ENCODE assay signal across 23 mouse cellular contexts in genomic region chr17:25863681-25864080, GRCm38 (mm10). TPM values are rescaled to one million over a fixed set of nuclear protein-coding genes. Genes with fewer than 3 reads are reported as not detected.
DNase-seq lines count a peak whose midpoint lies in the region; ATAC-seq and TF ChIP-seq lines count a peak whose summit lies in the region.
"Had no signal": no experiment of that assay in that cellular context is flagged by ENCODE, and none has a peak within 500 bp of the region (broad histone marks: within the 10 kb centered on the region; RNA-seq: fewer than 3 reads in every experiment).

No protein-coding gene starts in this region.

- TF ChIP-seq EP300 in stomach, postnatal 0 days (optimal IDR thresholded peaks at IDR 0.05): no peak

- 68% methylated on average over 6 of the region's 6 CpGs for WGBS in intestine, postnatal 0 days
- 87% methylated on average over 6 of the region's 6 CpGs for WGBS in intestine, embryonic 15.5 days
- 25% methylated on average over 6 of the region's 6 CpGs for WGBS in liver, adult 2 months
- 90% methylated on average over 6 of the region's 6 CpGs for WGBS in liver, embryonic 11.5 days
- WGBS in stomach, postnatal 0 days: 88% methylated on average over 6 of the region's 6 CpGs

- H3K9me3 ChIP-seq in intestine, postnatal 0 days (ENCODE audit: control insufficient read depth): no peaks in the 10 kb centered on the region
- H3K9me3 ChIP-seq in intestine, embryonic 15.5 days: no peaks in the 10 kb centered on the region
- H3K9me3 ChIP-seq in liver, embryonic 11.5 days (ENCODE audit: control insufficient read depth, low read length): no peaks in the 10 kb centered on the region
- no peaks in the 10 kb centered on the region for H3K9me3 ChIP-seq in stomach, postnatal 0 days (ENCODE audit: control insufficient read depth, low read length)
- H3K9me3 ChIP-seq: forebrain, embryonic 13.5 days; hindbrain, embryonic 12.5 days; limb, embryonic 13.5 days; midbrain, embryonic 12.5 days; neural tube, embryonic 13.5 days had no signal

- H3K4me2 ChIP-seq in intestine, postnatal 0 days (replicated peaks; ENCODE audit: low read depth): no peak overlapping the region
- no peak overlapping the region for H3K4me2 ChIP-seq in intestine, embryonic 15.5 days (replicated peaks)
- no peak overlapping the region for H3K4me2 ChIP-seq in liver, embryonic 11.5 days
- H3K4me2 ChIP-seq in stomach, postnatal 0 days (replicated peaks; ENCODE audit: low read depth): no peak overlapping the region
- H3K4me2 ChIP-seq: forebrain, embryonic 13.5 days; heart, embryonic 11.5 days; hindbrain, embryonic 12.5 days; limb, embryonic 13.5 days; lung, embryonic 14.5 days; midbrain, embryonic 12.5 days; neural tube, embryonic 13.5 days had no signal

- H3K27ac ChIP-seq in intestine, postnatal 0 days (ENCODE audit: low read depth, low read length): no peak overlapping the region
- no peak overlapping the region for H3K27ac ChIP-seq in intestine, embryonic 15.5 days
- H3K27ac ChIP-seq in liver, adult 2 months (replicated peaks; ENCODE audit: insufficient read depth, low read depth, low read length): peak overlapping the region; percentile 48; the same call in 1 of the 2 replicates
- H3K27ac ChIP-seq in liver, embryonic 11.5 days (ENCODE audit: low read depth, low read length): no peak overlapping the region
- H3K27ac ChIP-seq in stomach, postnatal 0 days (replicated peaks): no peak overlapping the region
- H3K27ac ChIP-seq: forebrain, embryonic 13.5 days; hindbrain, embryonic 12.5 days; limb, embryonic 13.5 days; liver, embryonic 14.5 days; midbrain, embryonic 12.5 days; neural tube, embryonic 13.5 days had no signal

- H3K9ac ChIP-seq in intestine, postnatal 0 days (ENCODE audit: low read depth, low read length): no peak overlapping the region
- no peak overlapping the region for H3K9ac ChIP-seq in intestine, embryonic 15.5 days
- no peak overlapping the region for H3K9ac ChIP-seq in liver, adult 2 months (ENCODE audit: low read depth, low read length)
- H3K9ac ChIP-seq in liver, embryonic 11.5 days (ENCODE audit: low read depth, low read length): no peak overlapping the region
- no peak overlapping the region for H3K9ac ChIP-seq in stomach, postnatal 0 days (ENCODE audit: low read length)
- H3K9ac ChIP-seq: forebrain, embryonic 13.5 days; hindbrain, embryonic 12.5 days; liver, embryonic 14.5 days; lung, embryonic 14.5 days; midbrain, embryonic 12.5 days; neural tube, embryonic 13.5 days had no signal

- H3K36me3 ChIP-seq in intestine, postnatal 0 days (ENCODE audit: control insufficient read depth, insufficient read depth): no peaks in the 10 kb centered on the region
- no peaks in the 10 kb centered on the region for H3K36me3 ChIP-seq in intestine, embryonic 15.5 days
- no peaks in the 10 kb centered on the region for H3K36me3 ChIP-seq in liver, adult 2 months (ENCODE audit: control insufficient read depth, insufficient read depth, low read length)
- peaks cover 9% of the 10 kb centered on the region; the same call in 1 of the 2 replicates for H3K36me3 ChIP-seq in liver, embryonic 11.5 days (ENCODE audit: control insufficient read depth, insufficient read depth, low read length)
- no peaks in the 10 kb centered on the region for H3K36me3 ChIP-seq in stomach, postnatal 0 days (ENCODE audit: control insufficient read depth, insufficient read depth, low read length)
- H3K36me3 ChIP-seq: hindbrain, embryonic 12.5 days; midbrain, embryonic 12.5 days; neural tube, embryonic 13.5 days had no signal

- H3K79me2 ChIP-seq in liver, adult 2 months (ENCODE audit: control insufficient read depth, insufficient read depth, low read length): peaks cover 21% of the 10 kb centered on the region; the same call in 1 of the 2 replicates

- no peak overlapping the region for H3K4me3 ChIP-seq in intestine, postnatal 0 days (ENCODE audit: low read depth, low read length)
- no peak overlapping the region for H3K4me3 ChIP-seq in intestine, embryonic 15.5 days (replicated peaks)
- no peak overlapping the region for H3K4me3 ChIP-seq in liver, adult 2 months (ENCODE audit: insufficient read depth, low read depth, low read length)
- H3K4me3 ChIP-seq in liver, embryonic 11.5 days (ENCODE audit: low read depth, low read length): no peak overlapping the region
- H3K4me3 ChIP-seq in stomach, postnatal 0 days (ENCODE audit: low read depth, low read length): no peak overlapping the region
- H3K4me3 ChIP-seq: forebrain, embryonic 13.5 days; hindbrain, embryonic 12.5 days; limb, embryonic 13.5 days; midbrain, embryonic 12.5 days; neural tube, embryonic 13.5 days had no signal

- no peaks in the 10 kb centered on the region for H3K27me3 ChIP-seq in intestine, postnatal 0 days (replicated peaks; ENCODE audit: control insufficient read depth, insufficient read depth, low read length)
- H3K27me3 ChIP-seq in intestine, embryonic 15.5 days (replicated peaks): no peaks in the 10 kb centered on the region
- no peaks in the 10 kb centered on the region for H3K27me3 ChIP-seq in liver, adult 2 months (ENCODE audit: control insufficient read depth, insufficient read depth, low read length)
- no peaks in the 10 kb centered on the region for H3K27me3 ChIP-seq in liver, embryonic 11.5 days (replicated peaks; ENCODE audit: control insufficient read depth, insufficient read depth, low read length)
- H3K27me3 ChIP-seq in stomach, postnatal 0 days (ENCODE audit: control insufficient read depth, insufficient read depth, low read length): no peaks in the 10 kb centered on the region
- H3K27me3 ChIP-seq: forebrain, embryonic 13.5 days; hindbrain, embryonic 12.5 days; limb, embryonic 13.5 days; neural tube, embryonic 13.5 days had no signal

- peak; percentile 40 for TF ChIP-seq CTCF in intestine, postnatal 0 days (IDR thresholded peaks at IDR 0.05; ENCODE audit: low read depth)
- TF ChIP-seq CTCF in liver, adult 2 months (IDR thresholded peaks at IDR 0.05; ENCODE audit: low read depth, low read length): peak; percentile 66
- peak; percentile 25 for TF ChIP-seq CTCF in stomach, postnatal 0 days (IDR thresholded peaks at IDR 0.05; ENCODE audit: low read depth)

- peak; percentile 90 for DNase-seq in liver, adult 2 months (ENCODE audit: extremely low read depth, low read depth, low spot score)
- no peak for DNase-seq in liver, embryonic 11.5 days (ENCODE audit: low spot score)
- peak; percentile 48 for DNase-seq in kidney, postnatal 14 days
- DNase-seq in stomach, postnatal 0 days (ENCODE audit: low spot score): no peak
- no peak for DNase-seq in spleen, postnatal 14 days (ENCODE audit: low spot score in 2 of 2)
- DNase-seq: adrenal gland, postnatal 25 days; cerebellum, adult 11-12 months; cerebellum, postnatal 14 days; gastrocnemius, postnatal 36 days; heart, adult 18-20 months; heart, postnatal 36 days; lung, embryonic 14.5 days; lung, postnatal 36 days; right cerebral cortex, postnatal 4 days had no signal

- no peak for ATAC-seq in intestine, postnatal 0 days
- ATAC-seq in intestine, embryonic 15.5 days: no peak
- ATAC-seq in liver, embryonic 11.5 days (replicated peaks; ENCODE audit: low FRiP score): no peak
- ATAC-seq in stomach, postnatal 0 days (ENCODE audit: low FRiP score, low TSS enrichment): no peak
- ATAC-seq: forebrain, embryonic 13.5 days had no signal

- H3K4me1 ChIP-seq in intestine, postnatal 0 days (replicated peaks; ENCODE audit: control insufficient read depth, insufficient read depth, low read length): 0 out of 2 replicates have a peak, but pooled peaks cover 8% of the 10 kb centered on the region
- peaks cover 29% of the 10 kb centered on the region for H3K4me1 ChIP-seq in intestine, embryonic 15.5 days (replicated peaks)
- H3K4me1 ChIP-seq in liver, adult 2 months (ENCODE audit: control insufficient read depth, insufficient read depth, low read length): peaks cover 30% of the 10 kb centered on the region
- H3K4me1 ChIP-seq in liver, embryonic 11.5 days (replicated peaks; ENCODE audit: control insufficient read depth, insufficient read depth, low read length): peaks cover 27% of the 10 kb centered on the region
- H3K4me1 ChIP-seq in stomach, postnatal 0 days (replicated peaks; ENCODE audit: control insufficient read depth, insufficient read depth): peaks cover 12% of the 10 kb centered on the region

- no peak for TF ChIP-seq POLR2A in liver, adult 2 months (IDR thresholded peaks at IDR 0.05; ENCODE audit: extremely low read depth, insufficient read depth, low read length)

RNA-seq across cellular contexts. Expression of gene Wdr90, which starts 2.4 kb away (rescaled TPM):
- polyA plus RNA-seq in intestine, postnatal 0 days (2015; fragmentation: Nextera tagmentation; extraction: Ambion mirVana): 2.5 and 2.9 TPM in 2 replicates
- 14.0 and 18.7 TPM in 2 replicates for polyA plus RNA-seq in intestine, embryonic 15.5 days (2015; fragmentation: Nextera tagmentation; extraction: Ambion mirVana)
- total RNA-seq in liver, adult 2 months (2014; rRNA removed): 2.7 and 3.3 TPM in 2 replicates
- polyA plus RNA-seq in liver, adult 2 months (2012; rRNA removed): 9.0 and 14.1 TPM in 2 replicates
- 22.2 and 25.7 TPM in 2 replicates for polyA plus RNA-seq in liver, embryonic 11.5 days (2014; fragmentation: Nextera tagmentation; extraction: Ambion mirVana)
- polyA plus RNA-seq in stomach, postnatal 0 days (2015; fragmentation: Nextera tagmentation; extraction: Ambion mirVana): 4.1 and 4.2 TPM in 2 replicates

RNA-seq across cellular contexts. Expression of gene Mcrip2, which starts 4.9 kb away (rescaled TPM):
- 51.0 and 55.9 TPM in 2 replicates for polyA plus RNA-seq in intestine, postnatal 0 days (2015; fragmentation: Nextera tagmentation; extraction: Ambion mirVana)
- 73.0 and 77.0 TPM in 2 replicates for polyA plus RNA-seq in intestine, embryonic 15.5 days (2015; fragmentation: Nextera tagmentation; extraction: Ambion mirVana)
- 26.1 and 36.0 TPM in 2 replicates for total RNA-seq in liver, adult 2 months (2014; rRNA removed)
- 139 and 141 TPM in 2 replicates for polyA plus RNA-seq in liver, adult 2 months (2012; rRNA removed)
- polyA plus RNA-seq in liver, embryonic 11.5 days (2014; fragmentation: Nextera tagmentation; extraction: Ambion mirVana): 96.5 and 110 TPM in 2 replicates
- 52.4 and 59.9 TPM in 2 replicates for polyA plus RNA-seq in stomach, postnatal 0 days (2015; fragmentation: Nextera tagmentation; extraction: Ambion mirVana)

RNA-seq across cellular contexts. Expression of gene Mettl26, which starts 11.2 kb away (rescaled TPM):
- 46.6 and 51.7 TPM in 2 replicates for polyA plus RNA-seq in intestine, postnatal 0 days (2015; fragmentation: Nextera tagmentation; extraction: Ambion mirVana)
- 53.5 and 67.8 TPM in 2 replicates for polyA plus RNA-seq in intestine, embryonic 15.5 days (2015; fragmentation: Nextera tagmentation; extraction: Ambion mirVana)
- 129 and 131 TPM in 2 replicates for total RNA-seq in liver, adult 2 months (2014; rRNA removed)
- polyA plus RNA-seq in liver, adult 2 months (2012; rRNA removed): 415 and 439 TPM in 2 replicates
- 70.7 and 74.5 TPM in 2 replicates for polyA plus RNA-seq in liver, embryonic 11.5 days (2014; fragmentation: Nextera tagmentation; extraction: Ambion mirVana)
- 52.9 and 54.1 TPM in 2 replicates for polyA plus RNA-seq in stomach, postnatal 0 days (2015; fragmentation: Nextera tagmentation; extraction: Ambion mirVana)

RNA-seq across cellular contexts. Expression of gene Wfikkn1, which starts 17.0 kb away (rescaled TPM):
- polyA plus RNA-seq in intestine, postnatal 0 days (2015; fragmentation: Nextera tagmentation; extraction: Ambion mirVana): 0.14 and 0.27 TPM in 2 replicates
- 0.29 and 0.36 TPM in 2 replicates for polyA plus RNA-seq in intestine, embryonic 15.5 days (2015; fragmentation: Nextera tagmentation; extraction: Ambion mirVana)
- 0.07 and 0.09 TPM in 2 replicates for total RNA-seq in liver, adult 2 months (2014; rRNA removed)
- polyA plus RNA-seq in liver, adult 2 months (2012; rRNA removed): 0.24 and 0.92 TPM in 2 replicates
- polyA plus RNA-seq in liver, embryonic 11.5 days (2014; fragmentation: Nextera tagmentation; extraction: Ambion mirVana): 2.1 and 2.4 TPM in 2 replicates
- 0.35 and 0.38 TPM in 2 replicates for polyA plus RNA-seq in stomach, postnatal 0 days (2015; fragmentation: Nextera tagmentation; extraction: Ambion mirVana)

RNA-seq across cellular contexts. Expression of gene Rhot2, which starts 19.0 kb away (rescaled TPM):
- 18.1 and 20.4 TPM in 2 replicates for polyA plus RNA-seq in intestine, postnatal 0 days (2015; fragmentation: Nextera tagmentation; extraction: Ambion mirVana)
- 19.2 and 22.1 TPM in 2 replicates for polyA plus RNA-seq in intestine, embryonic 15.5 days (2015; fragmentation: Nextera tagmentation; extraction: Ambion mirVana)
- 18.0 and 20.9 TPM in 2 replicates for total RNA-seq in liver, adult 2 months (2014; rRNA removed)
- polyA plus RNA-seq in liver, adult 2 months (2012; rRNA removed): 63.0 and 71.1 TPM in 2 replicates
- 9.6 and 12.8 TPM in 2 replicates for polyA plus RNA-seq in liver, embryonic 11.5 days (2014; fragmentation: Nextera tagmentation; extraction: Ambion mirVana)
- polyA plus RNA-seq in stomach, postnatal 0 days (2015; fragmentation: Nextera tagmentation; extraction: Ambion mirVana): 10.7 and 13.2 TPM in 2 replicates

Comparison
In these comparisons a context has a peak if more than half of its experiments do, and no peak if none do; other contexts are left out.
1. DNase-seq: peak in liver, adult 2 months (single experiment) and kidney, postnatal 14 days (single experiment); none in liver, embryonic 11.5 days (single experiment), stomach, postnatal 0 days (single experiment) and spleen, postnatal 14 days (0 of 2).
2. Peak in every context shown above with its lines, with median percentiles within 50 percentile points of each other: CTCF ChIP-seq.